Mouse (Mus musculus): ENCODE results near the gene Atl2. TPM values are rescaled to one million over a fixed set of nuclear protein-coding genes. Genes with fewer than 3 reads are reported as not detected.

Gene Atl2
- polyA plus RNA-seq, 1 experiment from 2014 or later = 30.7 TPM

- WGBS = 76% methylated on average over 9 of the region's 9 CpGs
- no peak for ATAC-seq (ENCODE audit: insufficient number of reproducible peaks, low FRiP score, low TSS enrichment, low read depth)
- H3K9ac ChIP-seq = no peak overlapping the region
Measured at GRCm38 (mm10) chr17:79817551-79817950, 78.4 kb downstream of the Atl2 start.

GRCm38 (mm10) chr17:79816896-79817295 lies 79.0 kb downstream of the Atl2 start:
- no peaks in the 10 kb centered on the region for H3K27me3 ChIP-seq
- WGBS = 72% methylated on average over 6 of the region's 6 CpGs
- H3K4me3 ChIP-seq (replicated peaks) = no peak overlapping the region
- no peak overlapping the region for H3K9ac ChIP-seq
- no peak for ATAC-seq (ENCODE audit: insufficient number of reproducible peaks, low FRiP score, low TSS enrichment, low read depth)
- no peaks in the 10 kb centered on the region for H3K4me1 ChIP-seq
- H3K9me3 ChIP-seq (replicated peaks) = no peaks in the 10 kb centered on the region
- H3K4me2 ChIP-seq (replicated peaks) = no peak overlapping the region
- H3K27ac ChIP-seq (replicated peaks) = no peak overlapping the region
- H3K36me3 ChIP-seq = no peaks in the 10 kb centered on the region

More at GRCm38 (mm10) chr17:79817551-79817950, 78.4 kb downstream of the Atl2 start:
- Histone ChIP-seq H3K27me3 (no peaks in the 10 kb centered on the region), H3K27ac (replicated peaks) (no peak overlapping the region), H3K9me3 (replicated peaks) (no peaks in the 10 kb centered on the region), H3K4me1 (no peaks in the 10 kb centered on the region), H3K4me3 (replicated peaks) (no peak overlapping the region), H3K36me3 (no peaks in the 10 kb centered on the region), H3K4me2 (replicated peaks) (no peak overlapping the region)

- Histone ChIP-seq H3K27ac (replicated peaks) (no peak overlapping the region), H3K4me1 (no peaks in the 10 kb centered on the region), H3K4me2 (replicated peaks) (no peak overlapping the region), H3K27me3 (no peaks in the 10 kb centered on the region), H3K9ac (no peak overlapping the region), H3K36me3 (no peaks in the 10 kb centered on the region), H3K4me3 (replicated peaks) (no peak overlapping the region), H3K9me3 (replicated peaks) (no peaks in the 10 kb centered on the region)
- 82% methylated on average over 9 of the region's 9 CpGs for WGBS
- no peak for ATAC-seq (ENCODE audit: insufficient number of reproducible peaks, low FRiP score, low TSS enrichment, low read depth)
Measured at GRCm38 (mm10) chr17:79810421-79810820, 85.5 kb downstream of the Atl2 start.

GRCm38 (mm10) chr17:79809491-79810316 lies 86.2 kb downstream of the Atl2 start:
- Histone ChIP-seq H3K27me3 (no peaks in the 10 kb centered on the region), H3K4me3 (replicated peaks) (no peak overlapping the region), H3K4me2 (replicated peaks) (no peak overlapping the region), H3K27ac (replicated peaks) (no peak overlapping the region), H3K9me3 (replicated peaks) (no peaks in the 10 kb centered on the region), H3K4me1 (no peaks in the 10 kb centered on the region), H3K36me3 (no peaks in the 10 kb centered on the region), H3K9ac (no peak overlapping the region)
- ATAC-seq (ENCODE audit: insufficient number of reproducible peaks, low FRiP score, low TSS enrichment, low read depth) = no peak
- WGBS = 68% methylated on average over 23 of the region's 23 CpGs

- Histone ChIP-seq H3K4me2 (replicated peaks) (no peak overlapping the region), H3K27ac (replicated peaks) (no peak overlapping the region), H3K9ac (no peak overlapping the region), H3K36me3 (no peaks in the 10 kb centered on the region), H3K4me1 (no peaks in the 10 kb centered on the region), H3K4me3 (replicated peaks) (no peak overlapping the region), H3K9me3 (replicated peaks) (no peaks in the 10 kb centered on the region), H3K27me3 (no peaks in the 10 kb centered on the region)
- ATAC-seq (ENCODE audit: insufficient number of reproducible peaks, low FRiP score, low TSS enrichment, low read depth) = no peak
- 67% methylated on average over 8 of the region's 8 CpGs for WGBS
Measured at GRCm38 (mm10) chr17:79807237-79807930, 88.5 kb downstream of the Atl2 start.

GRCm38 (mm10) chr17:79804747-79805146 lies 91.2 kb downstream of the Atl2 start:
- Histone ChIP-seq H3K36me3 (no peaks in the 10 kb centered on the region), H3K9ac (no peak overlapping the region), H3K9me3 (replicated peaks) (no peaks in the 10 kb centered on the region), H3K27me3 (no peaks in the 10 kb centered on the region), H3K4me1 (no peaks in the 10 kb centered on the region), H3K27ac (replicated peaks) (no peak overlapping the region), H3K4me3 (replicated peaks) (no peak overlapping the region), H3K4me2 (replicated peaks) (no peak overlapping the region)
- ATAC-seq (ENCODE audit: insufficient number of reproducible peaks, low FRiP score, low TSS enrichment, low read depth) = no peak
- WGBS = 67% methylated on average over 2 of the region's 2 CpGs

- Histone ChIP-seq H3K9ac (no peak overlapping the region), H3K27ac (replicated peaks) (no peak overlapping the region), H3K9me3 (replicated peaks) (no peaks in the 10 kb centered on the region), H3K27me3 (no peaks in the 10 kb centered on the region), H3K4me3 (replicated peaks) (no peak overlapping the region), H3K4me1 (no peaks in the 10 kb centered on the region), H3K4me2 (replicated peaks) (no peak overlapping the region), H3K36me3 (no peaks in the 10 kb centered on the region)
- ATAC-seq (ENCODE audit: insufficient number of reproducible peaks, low FRiP score, low TSS enrichment, low read depth) = no peak
- WGBS = 77% methylated on average over 7 of the region's 7 CpGs
Measured at GRCm38 (mm10) chr17:79802056-79802455, 93.9 kb downstream of the Atl2 start.

- no peak overlapping the region for H3K9ac ChIP-seq
- ATAC-seq (ENCODE audit: insufficient number of reproducible peaks, low FRiP score, low TSS enrichment, low read depth) = no peak
- no peak overlapping the region for H3K4me2 ChIP-seq (replicated peaks)
- H3K27ac ChIP-seq (replicated peaks) = no peak overlapping the region
- H3K9me3 ChIP-seq (replicated peaks) = no peaks in the 10 kb centered on the region
- no peaks in the 10 kb centered on the region for H3K36me3 ChIP-seq
- 91% methylated on average over 10 of the region's 10 CpGs for WGBS
- H3K4me3 ChIP-seq (replicated peaks) = no peak overlapping the region
- H3K4me1 ChIP-seq = no peaks in the 10 kb centered on the region
- no peaks in the 10 kb centered on the region for H3K27me3 ChIP-seq
Measured at GRCm38 (mm10) chr17:79798831-79799230, 97.1 kb downstream of the Atl2 start.

Other genes with a start within 250 kb of the Atl2 start
- 4.9 and 6.7 TPM in 2 replicates for gene Cyp1b1, start 181.1 kb downstream of the Atl2 start, polyA plus RNA-seq (2015; fragmentation: Nextera tagmentation; extraction: Ambion mirVana)
- 54.9 and 59.8 TPM in 2 replicates for gene Hnrnpll, start 166.2 kb upstream of the Atl2 start, polyA plus RNA-seq (2015; fragmentation: Nextera tagmentation; extraction: Ambion mirVana)
- gene Galm, start 231.3 kb upstream of the Atl2 start, polyA plus RNA-seq (2015; fragmentation: Nextera tagmentation; extraction: Ambion mirVana) = 25.8 and 32.0 TPM in 2 replicates